Mouse (Mus musculus) cerebellum, adult (tissue): Measurements from ENCODE around the gene C1ql2.

Experiments used
- ATAC-seq: cut with Nextera tagmentation; 2 replicates; pipeline ENCODE4 v1.9.2; 2017; ENCODE audit warnings: mild to moderate bottlenecking, moderate library complexity, mixed read lengths; ENCODE audit not compliant: insufficient number of reproducible peaks, low FRiP score, low TSS enrichment

Gene C1ql2

DNA sequence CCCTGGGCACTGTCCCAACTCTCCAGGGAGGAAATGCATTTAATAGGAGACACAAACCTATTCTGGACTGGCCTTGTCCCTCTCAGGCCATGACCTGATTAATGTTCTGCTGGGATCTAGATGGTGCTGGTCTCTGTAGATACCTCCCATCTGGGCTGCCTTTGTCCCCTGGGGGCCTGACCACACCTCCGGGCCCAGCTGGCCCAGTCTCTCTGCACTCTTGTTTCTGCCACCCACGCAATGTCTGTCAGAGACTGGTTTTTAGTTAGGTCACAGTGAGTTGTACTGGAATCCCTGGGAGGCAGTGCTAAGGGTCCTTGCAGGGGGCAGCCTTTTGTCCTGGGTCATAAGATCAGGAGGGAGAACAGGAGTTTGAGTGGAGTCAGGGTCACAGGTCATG, 34.5 kb downstream of the C1ql2 start:
- ATAC-seq = no peak

DNA sequence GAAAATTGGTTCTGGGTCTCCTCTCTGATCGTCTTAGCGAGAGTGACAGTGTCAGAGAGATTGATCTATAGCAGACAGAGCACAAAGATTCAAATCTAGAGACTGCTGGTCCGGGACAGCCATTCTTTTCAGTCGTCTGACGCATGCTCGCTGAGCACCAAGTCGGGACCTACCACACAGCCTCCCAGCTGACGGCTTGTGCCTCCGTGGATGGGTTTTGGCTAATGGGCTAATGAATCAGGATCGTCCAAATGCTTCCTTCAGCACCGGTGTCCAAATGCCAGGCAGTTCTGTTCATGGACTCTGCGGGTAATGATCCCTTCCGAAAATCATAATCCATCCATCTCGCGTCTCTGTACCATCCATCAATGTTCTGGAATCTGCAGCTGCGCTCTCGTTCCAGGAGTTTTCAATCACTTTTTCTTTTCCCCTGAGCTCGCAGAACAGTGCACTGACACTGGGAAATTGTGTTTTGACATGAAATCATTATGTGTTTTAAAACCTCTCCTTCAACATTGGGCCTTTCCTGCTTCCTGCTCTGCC, 44.7 kb downstream of the C1ql2 start:
- ATAC-seq = no peak

- ATAC-seq = no peak
Measured at GRCm38 (mm10) chr1:120389734-120390133, 49.4 kb downstream of the C1ql2 start.

DNA sequence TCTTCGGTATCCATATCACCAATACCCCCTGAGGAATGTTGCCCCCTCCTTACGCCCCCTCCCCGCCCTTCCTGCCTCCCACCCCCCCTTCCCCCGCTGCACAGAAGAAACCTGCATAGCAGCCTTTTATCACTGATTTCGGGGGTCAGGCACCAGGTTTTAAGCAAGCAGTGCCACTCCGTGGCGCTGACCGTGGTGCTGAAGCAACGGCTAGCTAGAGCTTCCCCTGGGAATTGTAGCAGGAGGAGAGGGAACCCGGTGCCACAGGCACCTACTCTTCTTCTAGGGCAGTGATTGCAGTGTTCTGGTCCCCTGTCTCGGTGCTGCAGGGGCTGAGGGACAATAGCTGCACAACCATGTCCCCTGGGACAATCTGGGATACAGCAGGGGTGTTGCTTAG, 50.0 kb downstream of the C1ql2 start:
- ATAC-seq = no peak
